Mouse (Mus musculus) kidney, postnatal 14 days (tissue): ENCODE results near the gene Cldn34a.
"Not testable (repeated sequence)": the region's sequence is repeated elsewhere in the genome, so short reads cannot be mapped to it uniquely, and the experiment has no call there.

Source experiments
- DNase-seq: peaks from one replicate; pipeline ENCODE4 v3.0.0; 2022; ENCODE audit warnings: mixed read lengths

Cldn34a gene

GRCm38 (mm10) chrX:152563034-152563433, at the start of gene Cldn34a:
Gene Cldn34a (plus strand): TSS chrX:152563334.
- no peak for DNase-seq

GRCm38 (mm10) chrX:152518611-152519010, 44.5 kb upstream of the Cldn34a start:
- DNase-seq, result not testable (repeated sequence)

- no peak for DNase-seq
Measured at GRCm38 (mm10) chrX:152545736-152546135, 17.4 kb upstream of the Cldn34a start.

- DNase-seq, result no peak
Measured at GRCm38 (mm10) chrX:152548180-152548579, 15.0 kb upstream of the Cldn34a start.

GRCm38 (mm10) chrX:152557446-152557845, 5.7 kb upstream of the Cldn34a start:
- DNase-seq, result no peak
